Mouse (Mus musculus) spleen, adult 12 weeks (tissue): Measurements from ENCODE around the gene Lix1l.

ENCODE experiments used
- DNase-seq: peaks from one replicate; pipeline ENCODE4 v3.0.0; 2022; ENCODE audit warnings: low spot score

Gene Lix1l

DNA sequence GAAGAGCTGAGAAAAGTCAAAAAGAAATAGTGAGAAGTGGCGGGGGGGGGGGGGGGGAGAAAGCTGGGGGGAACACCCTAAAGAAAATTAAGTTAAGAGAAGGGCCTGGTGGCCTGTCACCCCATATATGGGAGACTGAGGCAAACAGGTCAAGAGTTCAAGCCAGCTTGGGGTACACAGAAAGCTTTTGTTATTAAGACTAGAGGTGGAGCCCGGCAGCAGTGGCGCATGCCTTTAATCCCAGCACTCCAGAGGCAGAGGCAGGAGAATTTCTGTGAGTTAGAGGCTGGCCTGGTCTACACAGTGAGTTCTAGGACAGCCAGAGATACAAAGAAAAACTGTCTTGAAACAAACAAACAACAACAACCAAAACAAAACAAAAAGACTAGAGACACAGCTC lies 35.8 kb upstream of the Lix1l start:
- DNase-seq = no peak

DNA sequence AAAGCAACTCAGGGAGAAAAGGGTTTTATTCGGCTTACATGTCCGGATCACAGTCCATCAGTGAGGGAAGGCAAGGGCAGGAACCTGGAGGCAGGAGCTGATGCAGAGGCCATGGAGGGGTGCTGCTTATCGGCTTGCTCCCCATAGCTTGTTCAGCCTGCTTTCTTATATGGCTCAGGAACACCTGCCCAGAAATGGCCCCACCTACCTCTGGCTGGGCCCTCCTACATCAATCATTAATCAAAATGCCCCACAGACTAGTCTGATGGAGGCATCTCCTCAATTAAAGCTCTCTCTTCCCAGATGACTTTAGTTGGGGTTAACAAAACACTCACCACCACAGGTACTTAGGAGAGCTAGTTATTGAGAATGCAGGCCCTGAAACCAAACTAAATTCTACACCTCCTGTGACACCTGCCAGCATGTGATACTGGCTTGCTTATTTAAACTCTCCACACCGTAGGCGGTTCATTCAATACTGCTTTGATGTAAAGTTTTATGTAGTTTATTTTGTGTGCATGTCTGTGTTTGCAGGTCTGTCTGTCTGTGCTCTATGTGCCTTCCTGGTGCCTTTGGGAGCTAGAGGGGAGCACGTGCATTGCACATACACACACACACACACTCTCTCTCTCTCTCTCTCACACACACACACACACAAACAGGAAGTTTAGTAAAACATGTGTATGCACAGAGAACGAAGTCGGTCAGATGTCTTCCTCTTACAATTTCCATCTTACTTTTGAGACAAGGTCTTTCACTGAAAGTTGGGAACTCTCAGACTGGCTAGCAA lies 34.1 kb upstream of the Lix1l start:
- no peak for DNase-seq

DNA sequence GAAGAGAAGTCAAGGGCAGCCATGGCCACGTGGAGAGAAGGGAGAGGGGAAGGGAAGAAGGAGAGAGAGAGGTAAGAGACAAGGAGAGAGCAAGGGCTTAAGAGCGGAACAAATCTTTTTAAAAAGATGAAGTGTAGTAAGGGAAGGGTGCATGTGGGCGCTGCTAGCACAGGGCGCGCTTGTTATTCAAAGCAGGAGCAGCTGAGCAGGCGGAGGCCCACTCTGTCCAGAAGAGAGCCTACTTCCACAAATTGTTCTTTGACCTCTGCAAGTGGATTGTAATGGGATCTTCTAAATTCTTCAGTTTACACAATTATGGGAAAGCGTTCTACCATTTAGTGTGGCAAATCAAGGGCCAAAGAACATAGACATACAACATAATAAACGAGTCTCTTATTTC lies 32.3 kb upstream of the Lix1l start:
- no peak for DNase-seq

DNA sequence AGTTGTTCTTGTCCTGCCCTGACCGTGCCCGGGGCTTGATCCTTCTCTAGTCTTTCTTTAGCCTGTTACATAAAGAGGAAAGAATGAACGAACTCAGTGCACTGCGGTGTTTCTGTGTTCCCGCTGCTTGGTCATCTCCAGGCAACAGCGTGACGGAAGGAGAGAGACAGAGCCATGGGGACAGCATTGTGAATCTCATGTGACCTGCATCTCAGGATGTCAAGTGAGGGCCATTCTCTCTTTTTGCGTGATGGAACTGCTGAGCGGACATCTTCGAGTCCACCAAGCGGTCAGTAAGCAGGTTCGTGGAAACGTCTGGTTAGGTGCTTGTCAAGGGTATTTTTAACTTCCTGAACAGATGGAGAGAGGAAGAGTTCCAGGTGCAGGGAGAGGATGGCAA lies 31.4 kb upstream of the Lix1l start:
- no peak for DNase-seq

DNA sequence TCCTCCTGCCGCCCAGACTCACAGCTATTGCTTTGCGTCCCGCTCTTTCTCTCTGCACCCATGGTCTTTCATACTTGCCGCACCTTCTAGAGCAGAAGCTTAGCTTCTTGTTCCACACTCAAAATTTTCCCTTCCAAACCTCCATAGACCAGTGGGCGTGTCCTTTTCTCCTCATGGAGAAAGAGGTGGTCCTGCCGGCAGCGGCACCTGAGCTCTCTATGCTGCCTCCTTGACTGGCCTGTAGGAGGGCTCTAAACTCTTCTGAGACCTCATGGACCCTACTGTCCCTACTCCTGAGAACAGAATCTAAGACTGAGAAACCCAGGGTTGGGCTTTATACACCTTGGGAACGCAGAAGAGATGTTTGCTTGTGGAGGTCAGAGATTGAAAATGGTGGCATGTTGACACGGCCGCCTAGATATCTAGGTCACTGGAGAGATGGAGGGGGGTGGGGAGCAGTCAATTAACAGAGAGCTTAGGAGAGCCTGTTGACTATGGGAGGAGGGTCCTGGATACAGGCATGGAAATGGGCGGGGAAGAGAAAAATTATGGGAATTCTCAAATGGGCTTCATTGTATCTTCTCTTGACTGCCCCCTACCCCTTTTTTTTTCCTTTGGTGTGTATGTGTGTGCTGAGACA lies 30.9 kb upstream of the Lix1l start:
- no peak for DNase-seq

DNA sequence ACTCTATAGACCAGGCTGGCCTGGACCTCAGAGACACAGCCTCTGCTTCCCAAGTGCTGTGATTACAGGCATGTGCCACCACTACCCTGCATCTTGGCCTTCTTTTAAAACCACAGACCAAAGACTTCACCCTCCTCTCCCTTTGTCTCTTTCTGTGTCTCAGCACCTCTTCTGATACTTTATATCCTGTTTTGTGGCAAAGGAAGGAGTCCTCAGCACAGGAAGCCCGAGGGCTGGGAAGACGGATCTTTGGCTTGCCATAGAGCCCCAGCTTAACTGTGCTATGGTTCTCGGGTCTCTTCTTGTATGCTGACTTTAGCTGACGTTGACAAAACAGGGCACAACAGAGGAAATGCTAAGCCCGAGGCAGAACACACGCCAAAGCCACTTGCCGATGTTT lies 30.3 kb upstream of the Lix1l start:
- DNase-seq = no peak

DNA sequence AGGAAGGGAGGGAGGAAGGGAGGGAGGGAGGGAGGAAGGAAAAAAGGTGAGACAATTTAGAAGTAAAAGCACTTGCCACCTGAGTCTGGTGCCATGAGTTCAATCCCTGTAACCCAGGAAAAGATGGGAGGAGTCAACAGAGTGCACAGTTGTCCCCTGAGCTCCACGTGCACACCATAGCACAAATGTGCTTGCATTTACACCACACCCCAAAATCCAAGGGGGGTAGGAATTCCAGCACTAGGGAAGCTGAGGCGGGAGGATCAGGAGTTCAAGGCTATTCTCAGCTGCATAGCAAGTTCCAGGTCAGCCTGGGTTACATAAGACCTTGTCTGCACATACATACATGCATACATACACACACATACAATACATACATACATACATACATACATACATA lies 29.6 kb upstream of the Lix1l start:
- no peak for DNase-seq

- no peak for DNase-seq
These were observed 28.9 kb upstream of the Lix1l start for GRCm38 (mm10) chr3:96571896-96572698.

- DNase-seq = no peak
These were observed 27.1 kb upstream of the Lix1l start for GRCm38 (mm10) chr3:96573611-96574511.

- DNase-seq = no peak
These were observed 25.5 kb upstream of the Lix1l start for GRCm38 (mm10) chr3:96575272-96575984.

GRCm38 (mm10) chr3:96576005-96576658 lies 24.8 kb upstream of the Lix1l start:
- no peak for DNase-seq

DNA sequence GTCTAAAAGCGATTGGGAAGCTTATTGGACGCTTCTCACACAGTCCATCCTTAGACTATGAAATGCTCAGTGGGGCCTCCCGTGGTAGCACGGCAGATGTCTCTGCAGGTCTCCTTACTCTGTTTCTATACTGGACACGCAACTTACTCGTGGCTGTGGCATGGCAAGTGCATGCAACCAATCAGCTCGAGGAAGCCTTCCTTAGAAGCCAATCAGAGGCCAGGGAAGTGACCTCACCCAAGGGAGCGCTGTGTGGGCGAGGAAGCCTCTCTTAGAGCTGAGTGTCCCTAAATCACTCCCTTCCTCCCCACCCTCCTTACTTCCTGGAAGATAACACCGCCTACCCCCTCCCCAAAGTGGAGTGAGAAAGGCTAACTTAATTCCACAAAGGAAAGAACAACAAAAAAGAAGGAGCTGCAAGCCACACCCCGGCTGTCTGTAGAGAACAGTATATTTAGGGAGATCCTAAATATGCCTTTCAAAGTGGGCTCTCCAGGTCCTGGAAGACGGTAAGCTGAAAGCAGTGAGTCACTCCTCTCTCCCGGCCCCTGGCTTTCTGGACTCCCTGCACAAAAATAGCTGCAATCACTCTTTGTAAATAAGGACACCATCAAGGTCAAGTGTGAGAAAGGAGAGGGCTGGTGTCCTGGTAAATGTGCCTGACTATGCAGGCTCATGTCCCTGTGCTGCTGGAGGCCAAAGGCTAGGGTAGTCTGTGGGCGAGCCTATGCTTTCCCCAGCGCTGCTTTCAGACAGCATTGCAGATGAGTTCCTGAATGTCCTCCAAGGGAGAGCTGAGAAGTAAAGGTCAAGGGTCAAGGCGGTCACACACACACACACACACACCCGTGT lies 24.0 kb upstream of the Lix1l start, which contains the start of gene Gm16253:
Gene Gm16253 (plus strand): TSS at position 295 of the 852 bp plus-strand sequence.
- DNase-seq = peak; percentile 74

DNA sequence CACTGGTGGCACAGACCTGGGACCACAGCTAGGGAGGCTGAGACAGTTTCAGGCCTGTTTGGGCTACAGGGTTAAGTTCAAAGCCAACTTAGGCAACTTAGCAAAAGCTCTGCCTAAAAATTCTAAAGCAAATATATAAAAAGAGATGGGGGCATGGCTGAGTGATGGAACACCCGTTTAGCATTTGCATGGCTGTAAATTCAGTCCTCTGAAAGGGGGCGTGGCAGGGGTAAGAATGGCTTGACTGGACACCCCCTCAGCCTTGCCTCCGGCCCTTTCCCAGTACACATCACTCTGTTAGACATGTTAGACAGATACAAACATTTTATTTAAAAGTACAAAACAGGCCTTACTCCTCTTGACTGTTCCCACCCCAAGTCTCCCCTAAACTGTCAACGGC lies 23.4 kb upstream of the Lix1l start:
- DNase-seq = no peak

GRCm38 (mm10) chr3:96578561-96579238 lies 22.2 kb upstream of the Lix1l start:
- DNase-seq = no peak

DNA sequence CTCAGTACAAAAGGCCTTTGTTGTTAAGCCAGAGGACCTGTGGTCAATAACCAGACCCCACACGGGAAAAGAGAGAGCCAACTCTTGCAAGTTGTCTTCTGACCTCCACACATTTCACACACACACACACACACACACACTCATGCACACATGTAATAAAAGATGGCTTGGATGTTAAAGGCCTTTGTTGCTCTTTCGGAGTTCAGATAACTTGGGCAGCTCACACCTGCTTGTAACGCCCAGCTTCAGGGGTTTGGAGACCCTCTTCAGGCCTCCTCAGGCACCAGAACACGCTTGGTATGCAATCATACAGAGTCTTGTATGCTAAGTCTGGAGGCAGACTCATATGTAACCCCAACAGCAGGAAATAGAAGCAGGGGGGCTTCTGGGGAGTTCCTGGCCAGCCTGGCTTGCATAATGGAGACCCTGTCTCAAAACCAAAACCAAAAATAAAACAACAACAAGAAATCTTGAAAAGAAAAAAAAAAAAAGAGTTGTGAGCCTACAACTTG lies 21.7 kb upstream of the Lix1l start:
- no peak for DNase-seq

DNA sequence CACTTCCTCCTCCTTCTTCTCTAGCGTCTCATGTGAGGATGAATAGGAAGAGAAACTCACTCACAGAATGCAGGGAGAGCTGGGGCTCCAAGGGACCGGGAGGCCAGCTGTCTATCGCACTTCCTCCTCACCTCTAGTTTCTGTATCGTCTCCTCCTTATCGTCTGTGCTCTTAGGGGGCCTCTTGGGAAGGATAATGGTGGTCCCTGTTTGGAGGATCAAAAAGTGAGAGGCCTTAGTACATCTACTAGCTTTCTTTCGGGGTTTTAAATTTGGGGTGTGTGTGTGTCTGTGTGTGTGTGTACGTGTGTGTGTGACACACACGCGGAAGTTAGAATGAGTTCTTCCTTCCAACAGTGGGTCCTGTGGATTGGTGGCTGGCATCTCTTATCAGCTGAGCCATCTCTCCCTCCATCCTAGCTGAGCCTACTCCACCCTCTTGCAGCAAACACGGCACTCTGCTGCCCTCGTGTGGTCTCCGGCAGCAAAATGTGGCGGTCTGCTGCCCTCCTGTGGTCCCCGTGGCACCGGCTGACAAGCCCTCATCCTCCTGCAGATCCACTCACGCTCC lies 21.0 kb upstream of the Lix1l start:
- DNase-seq = peak; percentile 81

GRCm38 (mm10) chr3:96581141-96581540 lies 19.8 kb upstream of the Lix1l start:
- DNase-seq = no peak

GRCm38 (mm10) chr3:96581771-96582515 lies 19.0 kb upstream of the Lix1l start:
- DNase-seq = no peak
